Comparison of ENCODE assay signal across 11 mouse cellular contexts in the genomic region with DNA sequence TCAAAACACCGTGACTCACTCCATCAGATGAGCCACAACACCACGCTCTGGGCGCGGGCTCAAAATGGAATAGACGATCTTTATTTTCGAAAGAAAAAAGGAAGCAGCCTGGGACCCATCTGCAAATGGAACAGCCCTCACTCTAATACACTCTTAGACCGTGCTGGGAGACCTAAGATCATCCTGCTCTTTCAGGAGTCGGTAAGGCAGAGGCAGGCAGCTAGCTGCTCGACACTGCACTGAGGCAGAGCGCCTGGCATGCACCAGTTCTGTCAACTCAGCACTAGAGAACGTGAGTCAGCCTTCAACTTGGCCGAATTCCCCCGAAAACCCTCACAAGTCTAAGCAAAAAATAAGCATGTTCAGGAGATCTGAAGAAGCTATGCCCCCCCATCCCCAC.
DNase-seq lines count a peak whose midpoint lies in the region; ATAC-seq lines count a peak whose summit lies in the region.
"Had no signal": no experiment of that assay in that cellular context is flagged by ENCODE, and none has a peak within 500 bp of the region (broad histone marks: within the 10 kb centered on the region; RNA-seq: fewer than 3 reads in every experiment).

No protein-coding gene starts in this region.

- H3K9me3 ChIP-seq in forebrain, embryonic 14.5 days (replicated peaks; ENCODE audit: control insufficient read depth, low read length) = no peaks in the 10 kb centered on the region
- no peaks in the 10 kb centered on the region for H3K9me3 ChIP-seq in midbrain, embryonic 13.5 days
- H3K9me3 ChIP-seq: limb, embryonic 12.5 days had no signal

- H3K27ac ChIP-seq in forebrain, embryonic 14.5 days (ENCODE audit: low read depth, low read length) = no peak overlapping the region
- H3K27ac ChIP-seq in midbrain, embryonic 13.5 days = peak overlapping the region; percentile 71
- H3K27ac ChIP-seq: limb, embryonic 12.5 days had no signal

- H3K27me3 ChIP-seq in forebrain, embryonic 14.5 days (replicated peaks; ENCODE audit: control insufficient read depth, insufficient read depth, low read length) = no peaks in the 10 kb centered on the region
- no peaks in the 10 kb centered on the region for H3K27me3 ChIP-seq in midbrain, embryonic 13.5 days
- H3K27me3 ChIP-seq: limb, embryonic 12.5 days had no signal

- no peaks in the 10 kb centered on the region for H3K36me3 ChIP-seq in forebrain, embryonic 14.5 days (ENCODE audit: control insufficient read depth, insufficient read depth, low read length)
- no peaks in the 10 kb centered on the region for H3K36me3 ChIP-seq in midbrain, embryonic 13.5 days
- H3K36me3 ChIP-seq: limb, embryonic 12.5 days had no signal

- no peak for ATAC-seq in forebrain, embryonic 14.5 days
- no peak; the same call in 1 of the 2 replicates for ATAC-seq in midbrain, embryonic 13.5 days
- ATAC-seq in megakaryocyte, adult 5-6 weeks (ENCODE audit: poor library complexity, severe bottlenecking) = no peak
- ATAC-seq: inflammation-experienced regulatory T-cells, adult 6 months had no signal

- peaks cover 21% of the 10 kb centered on the region for H3K4me1 ChIP-seq in forebrain, embryonic 14.5 days (ENCODE audit: control insufficient read depth, insufficient read depth, low read length)
- peaks cover 58% of the 10 kb centered on the region for H3K4me1 ChIP-seq in midbrain, embryonic 13.5 days (replicated peaks)

- no peak overlapping the region for H3K4me3 ChIP-seq in forebrain, embryonic 14.5 days (ENCODE audit: low read depth, low read length)
- H3K4me3 ChIP-seq in midbrain, embryonic 13.5 days (replicated peaks) = no peak overlapping the region
- H3K4me3 ChIP-seq: limb, embryonic 12.5 days had no signal

- WGBS in forebrain, embryonic 14.5 days = 24% methylated on average over 13 of the region's 13 CpGs
- 28% methylated on average over 13 of the region's 13 CpGs for WGBS in midbrain, embryonic 13.5 days

- DNase-seq in frontal cortex, adult 2 months (ENCODE audit: extremely low spot score in 1 of 2, low spot score in 1 of 2) = peak; percentile 55 to 77
- DNase-seq in frontal cortex, postnatal 25 days (ENCODE audit: low spot score in 2 of 2) = no peak
- DNase-seq in 3T3-L1 (ENCODE audit: low read depth, low spot score) = peak; percentile 7
- DNase-seq in forebrain, embryonic 14.5 days (ENCODE audit: low spot score) = peak; percentile 50
- DNase-seq in kidney, postnatal 4 days = no peak
- no peak for DNase-seq in urinary bladder, postnatal 4 days (ENCODE audit: low spot score in 2 of 2)
- DNase-seq: cerebellum, adult 8-10 months had no signal

- H3K9ac ChIP-seq in forebrain, embryonic 14.5 days (ENCODE audit: low read length) = 0 out of 2 replicates have a peak overlapping the region, but pooled peaks have one; percentile 30
- H3K9ac ChIP-seq in midbrain, embryonic 13.5 days (replicated peaks) = no peak overlapping the region; the same call in 1 of the 2 replicates
- H3K9ac ChIP-seq: limb, embryonic 12.5 days had no signal

- peak overlapping the region; percentile 20; the same call in 1 of the 2 replicates for H3K4me2 ChIP-seq in forebrain, embryonic 14.5 days (ENCODE audit: low read length)
- H3K4me2 ChIP-seq in midbrain, embryonic 13.5 days (replicated peaks) = peak overlapping the region; percentile 9; the same call in 1 of the 2 replicates
- H3K4me2 ChIP-seq: limb, embryonic 12.5 days had no signal

Comparison
In these comparisons a context has a peak if more than half of its experiments do, and no peak if none do; other contexts are left out.
1. DNase-seq: peak in frontal cortex, adult 2 months (2 of 2), 3T3-L1 (single experiment) and forebrain, embryonic 14.5 days (single experiment); none in frontal cortex, postnatal 25 days (0 of 2), kidney, postnatal 4 days (0 of 2) and urinary bladder, postnatal 4 days (0 of 2).